Mouse (Mus musculus): ENCODE data around the gene Casc3. TPM values are rescaled to one million over a fixed set of nuclear protein-coding genes. Genes with fewer than 3 reads are reported as not detected.

The Casc3 gene
- polyA plus RNA-seq, 1 experiment from 2014 or later: 50.2 TPM

- H3K9ac ChIP-seq: peak overlapping the region; percentile 60
- no peaks in the 10 kb centered on the region for H3K36me3 ChIP-seq
- peak overlapping the region; percentile 34 for H3K4me2 ChIP-seq
- 3% methylated on average over 15 of the region's 15 CpGs for WGBS
- H3K27ac ChIP-seq: peak overlapping the region; percentile 83
- H3K4me1 ChIP-seq (replicated peaks): peaks cover 69% of the 10 kb centered on the region
- peak; percentile 66 for ATAC-seq (ENCODE audit: low FRiP score)
- no peaks in the 10 kb centered on the region for H3K27me3 ChIP-seq
- H3K4me3 ChIP-seq: peak overlapping the region; percentile 8; the same call in 1 of the 2 replicates
- no peaks in the 10 kb centered on the region for H3K9me3 ChIP-seq
Measured at GRCm38 (mm10) chr11:98786359-98787214, 18.1 kb upstream of the Casc3 start.

GRCm38 (mm10) chr11:98787229-98787628, 17.5 kb upstream of the Casc3 start:
- no peaks in the 10 kb centered on the region for H3K27me3 ChIP-seq
- no peak overlapping the region for H3K4me3 ChIP-seq
- no peaks in the 10 kb centered on the region for H3K36me3 ChIP-seq
- H3K9me3 ChIP-seq: no peaks in the 10 kb centered on the region
- no peak overlapping the region for H3K4me2 ChIP-seq
- peak overlapping the region; percentile 35; the same call in 1 of the 2 replicates for H3K27ac ChIP-seq
- ATAC-seq (ENCODE audit: low FRiP score): no peak
- no peak overlapping the region for H3K9ac ChIP-seq
- H3K4me1 ChIP-seq (replicated peaks): peaks cover 65% of the 10 kb centered on the region
- WGBS: 40% methylated on average over 7 of the region's 7 CpGs

- WGBS: 93% methylated on average over 1 of the region's 1 CpGs
- Histone ChIP-seq H3K36me3 (no peaks in the 10 kb centered on the region), H3K4me1 (replicated peaks) (peaks cover 63% of the 10 kb centered on the region), H3K4me3 (no peak overlapping the region), H3K27me3 (no peaks in the 10 kb centered on the region), H3K27ac (peak overlapping the region; percentile 35; the same call in 1 of the 2 replicates), H3K4me2 (no peak overlapping the region), H3K9me3 (no peaks in the 10 kb centered on the region), H3K9ac (no peak overlapping the region)
- no peak for ATAC-seq (ENCODE audit: low FRiP score)
Measured at GRCm38 (mm10) chr11:98787691-98788090, 17.0 kb upstream of the Casc3 start.

DNA sequence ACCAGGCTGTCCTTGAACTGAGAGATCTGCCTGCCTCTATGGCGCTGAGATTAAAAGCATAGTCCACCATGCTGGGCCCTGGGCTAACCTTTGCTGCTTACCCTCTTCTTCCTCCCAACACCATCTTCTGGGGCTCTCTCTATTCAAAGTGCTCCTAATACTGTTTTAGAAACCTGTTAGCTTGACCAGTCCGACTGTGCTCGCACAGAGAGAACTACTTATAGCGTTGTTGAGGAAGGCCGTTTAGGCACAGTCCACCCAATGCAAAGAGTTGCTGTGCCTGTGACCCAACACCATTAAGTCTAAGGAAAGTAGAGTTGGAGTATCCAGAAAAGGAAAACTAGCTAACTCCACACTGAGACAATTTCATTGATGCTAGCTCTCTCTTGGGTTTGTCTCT, 16.6 kb upstream of the Casc3 start:
- Histone ChIP-seq H3K27me3 (no peaks in the 10 kb centered on the region), H3K4me3 (0 out of 2 replicates have a peak overlapping the region, but pooled peaks have one; percentile 43), H3K4me2 (peak overlapping the region; percentile 89), H3K4me1 (replicated peaks) (peaks cover 63% of the 10 kb centered on the region), H3K9me3 (no peaks in the 10 kb centered on the region), H3K27ac (peak overlapping the region; percentile 75; the same call in 1 of the 2 replicates), H3K9ac (no peak overlapping the region), H3K36me3 (no peaks in the 10 kb centered on the region)
- ATAC-seq (ENCODE audit: low FRiP score): no peak
- 94% methylated on average over 5 of the region's 5 CpGs for WGBS

- Histone ChIP-seq H3K27me3 (no peaks in the 10 kb centered on the region), H3K27ac (peak overlapping the region; percentile 75), H3K36me3 (no peaks in the 10 kb centered on the region), H3K4me2 (peak overlapping the region; percentile 89), H3K4me3 (peak overlapping the region; percentile 43), H3K9me3 (no peaks in the 10 kb centered on the region), H3K4me1 (replicated peaks) (peaks cover 63% of the 10 kb centered on the region), H3K9ac (peak overlapping the region; percentile 66)
- WGBS: 16% methylated on average over 15 of the region's 18 CpGs
- ATAC-seq (ENCODE audit: low FRiP score): peak; percentile 79
Measured at GRCm38 (mm10) chr11:98788550-98789218, 16.0 kb upstream of the Casc3 start.

DNA sequence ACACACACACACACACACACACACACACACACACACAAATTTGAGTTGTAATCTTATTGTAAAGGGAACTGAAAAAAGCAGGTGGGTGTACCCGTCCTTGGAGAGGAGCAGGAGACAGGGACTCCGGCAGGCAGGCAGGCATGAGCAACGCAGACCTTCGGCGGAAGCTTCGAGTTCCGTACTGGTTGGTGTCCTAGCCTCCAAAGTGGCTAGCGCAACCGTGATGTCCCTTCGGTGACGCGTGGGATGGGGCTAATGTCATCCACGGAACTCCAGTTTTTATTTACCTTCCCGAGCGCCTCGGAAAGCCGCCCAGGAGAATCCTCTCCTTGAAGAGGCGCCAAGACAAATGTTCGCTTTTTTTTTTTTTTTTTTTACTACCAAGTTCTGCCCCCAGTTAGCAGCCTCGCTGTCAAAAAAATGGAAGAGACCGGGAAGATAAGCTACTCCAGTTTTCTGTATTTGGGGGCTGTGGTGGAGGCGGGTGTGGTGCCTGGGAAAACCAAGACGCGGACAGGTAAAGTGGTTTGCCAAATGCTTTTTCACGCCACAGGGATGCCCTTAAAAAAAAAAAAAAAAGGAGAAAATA, 15.4 kb upstream of the Casc3 start:
- H3K9ac ChIP-seq: peak overlapping the region; percentile 66
- H3K27me3 ChIP-seq: no peaks in the 10 kb centered on the region
- H3K27ac ChIP-seq: peak overlapping the region; percentile 48; the same call in 1 of the 2 replicates
- peak overlapping the region; percentile 43 for H3K4me3 ChIP-seq
- H3K36me3 ChIP-seq: no peaks in the 10 kb centered on the region
- H3K4me1 ChIP-seq (replicated peaks): peaks cover 63% of the 10 kb centered on the region
- 2% methylated on average over 25 of the region's 25 CpGs for WGBS
- no peaks in the 10 kb centered on the region for H3K9me3 ChIP-seq
- peak overlapping the region; percentile 89 for H3K4me2 ChIP-seq
- peak; percentile 16; the same call in 1 of the 2 replicates for ATAC-seq (ENCODE audit: low FRiP score)

DNA sequence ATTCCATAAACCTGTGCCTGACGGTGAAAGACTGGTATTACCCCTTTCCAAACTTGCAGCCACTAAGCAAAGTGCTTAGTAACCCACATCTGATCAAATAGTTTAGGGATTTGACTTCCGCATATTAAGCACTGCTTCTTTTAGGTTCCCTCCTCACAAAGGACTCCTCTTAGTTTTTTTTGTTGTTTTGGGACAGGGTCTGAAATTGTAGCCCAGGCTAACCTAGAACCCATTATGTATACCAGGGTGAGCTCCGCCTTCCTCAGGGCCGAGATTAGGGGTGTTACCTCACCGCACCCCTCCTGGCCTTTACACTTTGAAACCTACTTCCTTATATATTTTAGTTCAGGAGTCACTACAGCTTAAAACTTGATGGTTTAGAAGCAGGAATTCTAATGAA, 14.9 kb upstream of the Casc3 start:
- ATAC-seq (ENCODE audit: low FRiP score): no peak
- Histone ChIP-seq H3K27ac (no peak overlapping the region), H3K36me3 (no peaks in the 10 kb centered on the region), H3K9me3 (no peaks in the 10 kb centered on the region), H3K4me1 (replicated peaks) (peaks cover 63% of the 10 kb centered on the region), H3K27me3 (no peaks in the 10 kb centered on the region), H3K4me2 (peak overlapping the region; percentile 89), H3K9ac (peak overlapping the region; percentile 66), H3K4me3 (peak overlapping the region; percentile 43)
- 48% methylated on average over 5 of the region's 5 CpGs for WGBS

DNA sequence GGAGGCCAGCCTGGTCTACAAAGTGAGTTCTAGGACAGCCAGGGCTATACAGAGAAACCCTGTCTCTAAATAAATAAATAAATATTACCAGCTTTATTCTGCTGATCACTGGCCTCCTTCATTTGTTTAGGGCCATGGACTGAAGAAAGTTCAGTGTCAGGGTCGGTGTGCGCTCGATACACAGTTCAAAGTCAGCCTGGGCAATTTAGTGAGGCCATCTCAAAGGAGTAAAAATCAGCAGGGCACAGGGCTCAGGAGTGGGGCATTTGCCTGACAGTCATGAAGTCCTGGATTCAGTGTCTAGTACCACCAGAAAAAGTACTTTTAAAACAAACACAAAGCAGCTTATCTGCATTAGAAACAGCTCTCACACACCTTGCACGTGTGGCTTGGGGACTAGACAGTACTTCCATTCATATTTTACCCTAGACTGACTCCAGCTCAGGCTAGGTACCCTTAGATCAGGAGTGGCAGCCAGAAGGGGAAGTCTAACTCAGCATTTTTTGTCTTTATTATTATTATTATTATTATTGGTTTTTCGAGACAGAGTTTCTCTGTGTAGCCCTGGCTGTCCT, 14.0 kb upstream of the Casc3 start:
- no peak overlapping the region for H3K4me3 ChIP-seq
- peaks cover 56% of the 10 kb centered on the region for H3K4me1 ChIP-seq (replicated peaks)
- no peak overlapping the region for H3K4me2 ChIP-seq
- WGBS: 85% methylated on average over 5 of the region's 5 CpGs
- no peak overlapping the region for H3K27ac ChIP-seq
- H3K9ac ChIP-seq: no peak overlapping the region
- no peaks in the 10 kb centered on the region for H3K27me3 ChIP-seq
- ATAC-seq (ENCODE audit: low FRiP score): no peak
- H3K36me3 ChIP-seq: no peaks in the 10 kb centered on the region
- no peaks in the 10 kb centered on the region for H3K9me3 ChIP-seq

DNA sequence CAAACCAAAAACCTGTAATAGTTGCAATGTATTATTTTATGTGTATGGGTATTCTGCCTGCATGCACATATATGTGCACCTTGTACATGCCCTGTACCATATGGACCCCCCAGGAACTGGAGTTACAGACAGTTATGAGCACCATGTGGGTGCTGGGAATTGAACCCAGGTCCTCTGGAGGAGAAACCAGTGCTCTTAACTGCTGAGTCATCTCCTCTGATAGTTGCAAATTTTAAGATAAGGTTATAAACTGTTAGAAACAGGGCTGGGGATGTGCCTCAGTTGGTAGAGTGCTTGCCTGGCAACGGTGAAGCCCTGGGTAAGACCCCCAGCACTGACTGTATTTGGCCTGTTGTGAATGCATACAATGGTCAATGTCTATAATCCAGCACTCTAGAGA, 13.3 kb upstream of the Casc3 start:
- ATAC-seq (ENCODE audit: low FRiP score): no peak
- H3K4me1 ChIP-seq (replicated peaks): peaks cover 49% of the 10 kb centered on the region
- no peaks in the 10 kb centered on the region for H3K36me3 ChIP-seq
- H3K4me3 ChIP-seq: no peak overlapping the region
- WGBS: 69% methylated on average over 1 of the region's 1 CpGs
- H3K9ac ChIP-seq: no peak overlapping the region
- H3K27me3 ChIP-seq: no peaks in the 10 kb centered on the region
- no peak overlapping the region for H3K4me2 ChIP-seq
- no peaks in the 10 kb centered on the region for H3K9me3 ChIP-seq
- no peak overlapping the region for H3K27ac ChIP-seq

- Histone ChIP-seq H3K4me3 (no peak overlapping the region), H3K9me3 (no peaks in the 10 kb centered on the region), H3K27ac (no peak overlapping the region), H3K4me1 (replicated peaks) (peaks cover 43% of the 10 kb centered on the region), H3K27me3 (no peaks in the 10 kb centered on the region), H3K36me3 (no peaks in the 10 kb centered on the region), H3K4me2 (no peak overlapping the region), H3K9ac (no peak overlapping the region; the same call in 1 of the 2 replicates)
- 10% methylated on average over 4 of the region's 4 CpGs for WGBS
- ATAC-seq (ENCODE audit: low FRiP score): no peak
Measured at GRCm38 (mm10) chr11:98792081-98792480, 12.6 kb upstream of the Casc3 start.

- Histone ChIP-seq H3K27ac (peak overlapping the region; percentile 100), H3K9ac (peak overlapping the region; percentile 100), H3K27me3 (no peaks in the 10 kb centered on the region), H3K4me3 (peak overlapping the region; percentile 100), H3K4me2 (peak overlapping the region; percentile 99), H3K36me3 (peaks cover 6% of the 10 kb centered on the region), H3K4me1 (replicated peaks) (peaks cover 49% of the 10 kb centered on the region), H3K9me3 (no peaks in the 10 kb centered on the region)
- WGBS: under 1% methylated on average over 20 of the region's 30 CpGs
- ATAC-seq (ENCODE audit: low FRiP score): peak; percentile 65
Measured at GRCm38 (mm10) chr11:98794469-98795014, 10.2 kb upstream of the Casc3 start.
